Mouse (Mus musculus) urinary bladder, postnatal 14 days (tissue): ENCODE results near the gene Gfm2.

Source experiments
- DNase-seq: peaks from one replicate; pipeline ENCODE4 v3.0.0; 2021; ENCODE audit warnings: low spot score

Gene Gfm2

GRCm38 (mm10) chr13:97230101-97230500 lies 92.4 kb downstream of the Gfm2 start:
- DNase-seq, result no peak
